Mouse (Mus musculus) spleen, postnatal 14 days (tissue): ENCODE measurements around the gene Slc5a3.
"Not testable (repeated sequence)": the region's sequence is repeated elsewhere in the genome, so short reads cannot be mapped to it uniquely, and the experiment has no call there.

Experiments used
- DNase-seq, 2 experiments: peaks; one replicate each; pipeline ENCODE4 v3.0.0; 2021 to 2022; ENCODE audit warnings: low spot score in 2 of 2

Slc5a3 gene

GRCm38 (mm10) chr16:92062832-92063231 is 4.7 kb downstream of the Slc5a3 start:
- DNase-seq, result no peak

- DNase-seq, result no peak
These were observed 6.7 kb downstream of the Slc5a3 start for GRCm38 (mm10) chr16:92064801-92065200.

- no peak for DNase-seq
These were observed 12.2 kb downstream of the Slc5a3 start for GRCm38 (mm10) chr16:92070338-92070737.

GRCm38 (mm10) chr16:92076797-92077196 is 18.7 kb downstream of the Slc5a3 start:
- no peak for DNase-seq

GRCm38 (mm10) chr16:92083771-92084453 is 25.8 kb downstream of the Slc5a3 start:
- DNase-seq, result no peak

GRCm38 (mm10) chr16:92089225-92089624 is 31.1 kb downstream of the Slc5a3 start:
- DNase-seq, result no peak

GRCm38 (mm10) chr16:92091876-92092275 is 33.8 kb downstream of the Slc5a3 start:
- no peak for DNase-seq

- no peak for DNase-seq
These were observed 40.4 kb downstream of the Slc5a3 start for GRCm38 (mm10) chr16:92098351-92099051.

GRCm38 (mm10) chr16:92099598-92099997 is 41.5 kb downstream of the Slc5a3 start:
- DNase-seq, result no peak

GRCm38 (mm10) chr16:92100111-92100510 is 42.0 kb downstream of the Slc5a3 start:
- DNase-seq, result no peak

GRCm38 (mm10) chr16:92102115-92102514 is 44.0 kb downstream of the Slc5a3 start:
- no peak for DNase-seq

- DNase-seq, result not testable (repeated sequence)
These were observed 44.8 kb downstream of the Slc5a3 start for GRCm38 (mm10) chr16:92102931-92103330.

- no peak for DNase-seq
These were observed 45.6 kb downstream of the Slc5a3 start for GRCm38 (mm10) chr16:92103572-92104331.

- DNase-seq, result no peak
These were observed 46.1 kb downstream of the Slc5a3 start for GRCm38 (mm10) chr16:92104332-92104590.

- no peak for DNase-seq
These were observed 46.8 kb downstream of the Slc5a3 start for GRCm38 (mm10) chr16:92104951-92105350.

GRCm38 (mm10) chr16:92105631-92106030 is 47.5 kb downstream of the Slc5a3 start:
- no peak for DNase-seq

GRCm38 (mm10) chr16:92107346-92107745 is 49.2 kb downstream of the Slc5a3 start:
- no peak for DNase-seq

- no peak for DNase-seq
These were observed 56.7 kb downstream of the Slc5a3 start for GRCm38 (mm10) chr16:92114706-92115241.

GRCm38 (mm10) chr16:92115611-92116421 is 57.7 kb downstream of the Slc5a3 start:
- DNase-seq, result no peak

- DNase-seq, result no peak
These were observed 59.5 kb downstream of the Slc5a3 start for GRCm38 (mm10) chr16:92117337-92118209.

GRCm38 (mm10) chr16:92119013-92119515 is 60.9 kb downstream of the Slc5a3 start:
- DNase-seq, result no peak
